ENCODE assay signal across 26 mouse cellular contexts in genomic region chr2:118406811-118407210, GRCm38 (mm10). TPM values are rescaled to one million over a fixed set of nuclear protein-coding genes. Genes with fewer than 3 reads are reported as not detected.
DNase-seq lines count a peak whose midpoint lies in the region; ATAC-seq and TF ChIP-seq lines count a peak whose summit lies in the region.
"Had no signal": no experiment of that assay in that cellular context is flagged by ENCODE, and none has a peak within 500 bp of the region (broad histone marks: within the 10 kb centered on the region; RNA-seq: fewer than 3 reads in every experiment).

No protein-coding gene starts in this region.

- no peaks in the 10 kb centered on the region for H3K27me3 ChIP-seq in intestine, postnatal 0 days (replicated peaks; ENCODE audit: control insufficient read depth, insufficient read depth, low read length)
- H3K27me3 ChIP-seq: CH12.LX; embryonic facial prominence, embryonic 13.5 days; embryonic facial prominence, embryonic 15.5 days; forebrain, embryonic 12.5 days had no signal

- no peaks in the 10 kb centered on the region for H3K9me3 ChIP-seq in intestine, postnatal 0 days (ENCODE audit: control insufficient read depth)
- H3K9me3 ChIP-seq: embryonic facial prominence, embryonic 13.5 days; embryonic facial prominence, embryonic 15.5 days; forebrain, embryonic 10.5 days; forebrain, embryonic 12.5 days; G1E had no signal

- WGBS in intestine, postnatal 0 days, result 71% methylated on average over 2 of the region's 2 CpGs

- no peak overlapping the region for H3K4me3 ChIP-seq in intestine, postnatal 0 days (ENCODE audit: low read depth, low read length)
- H3K4me3 ChIP-seq: embryonic facial prominence, embryonic 13.5 days; embryonic facial prominence, embryonic 15.5 days; erythroblast, embryonic 14.5 days; forebrain, embryonic 10.5 days; forebrain, embryonic 12.5 days had no signal

- TF ChIP-seq CTCF in intestine, postnatal 0 days (IDR thresholded peaks at IDR 0.05; ENCODE audit: low read depth), result no peak

- no peak overlapping the region for H3K27ac ChIP-seq in intestine, postnatal 0 days (ENCODE audit: low read depth, low read length)
- H3K27ac ChIP-seq: embryonic facial prominence, embryonic 13.5 days; embryonic facial prominence, embryonic 15.5 days; forebrain, embryonic 10.5 days; forebrain, embryonic 12.5 days had no signal

- no peaks in the 10 kb centered on the region for H3K4me1 ChIP-seq in intestine, postnatal 0 days (replicated peaks; ENCODE audit: control insufficient read depth, insufficient read depth, low read length)
- H3K4me1 ChIP-seq: embryonic facial prominence, embryonic 13.5 days; embryonic facial prominence, embryonic 15.5 days; forebrain, embryonic 12.5 days had no signal

- peak; percentile 53 for DNase-seq in heart, adult 11 months
- no peak for DNase-seq in heart, adult 9 months (ENCODE audit: low spot score in 2 of 2)
- DNase-seq in 3T3-L1 (ENCODE audit: low read depth, low spot score), result peak; percentile 58
- peak; percentile 38 for DNase-seq in NIH3T3 (ENCODE audit: low read depth)
- DNase-seq: adrenal gland, adult 2 months; adrenal gland, postnatal 10 days; adrenal gland, postnatal 25 days; B cell, adult 2 months; cerebellum, adult 11 months; cerebellum, adult 18-20 months; cerebellum, adult 8-10 months; cerebellum, adult 9-11 months; cerebellum, postnatal 14 days; cerebellum, postnatal 36 days; embryo, embryonic 11 days had no signal

- H3K4me2 ChIP-seq in intestine, postnatal 0 days (replicated peaks; ENCODE audit: low read depth), result no peak overlapping the region
- H3K4me2 ChIP-seq: embryonic facial prominence, embryonic 13.5 days; embryonic facial prominence, embryonic 15.5 days; forebrain, embryonic 12.5 days had no signal

- H3K36me3 ChIP-seq in intestine, postnatal 0 days (ENCODE audit: control insufficient read depth, insufficient read depth), result peaks cover 8% of the 10 kb centered on the region

- no peak overlapping the region for H3K9ac ChIP-seq in intestine, postnatal 0 days (ENCODE audit: low read depth, low read length)
- H3K9ac ChIP-seq: embryonic facial prominence, embryonic 13.5 days; embryonic facial prominence, embryonic 15.5 days; forebrain, embryonic 12.5 days had no signal

- ATAC-seq in intestine, postnatal 0 days, result no peak
- ATAC-seq: CD4-positive, CD25-positive, alpha-beta regulatory T cell, adult 4 months; forebrain, embryonic 14.5 days; forebrain, embryonic 16.5 days had no signal

RNA-seq across cellular contexts. Expression of gene Eif2ak4, which starts 18.4 kb away (rescaled TPM):
- 3.7 and 3.8 TPM in 2 replicates for polyA plus RNA-seq in intestine, postnatal 0 days (2015; fragmentation: Nextera tagmentation; extraction: Ambion mirVana)

RNA-seq across cellular contexts. Expression of gene Gpr176, which starts 33.6 kb away (rescaled TPM):
- polyA plus RNA-seq in intestine, postnatal 0 days (2015; fragmentation: Nextera tagmentation; extraction: Ambion mirVana), result 0.57 and 0.84 TPM in 2 replicates
- polyA plus RNA-seq: erythroblast, embryonic 14.5 days; G1E had no signal

Comparison
In these comparisons a context has a peak if more than half of its experiments do, and no peak if none do; other contexts are left out.
1. DNase-seq: peak in heart, adult 11 months (single experiment), 3T3-L1 (single experiment) and NIH3T3 (single experiment); none in heart, adult 9 months (0 of 2).